ENCODE assay signal across 8 mouse cellular contexts in genomic region chr13:21715864-21716539, GRCm38 (mm10). TPM values are rescaled to one million over a fixed set of nuclear protein-coding genes. Genes with fewer than 3 reads are reported as not detected.
DNase-seq lines count a peak whose midpoint lies in the region; ATAC-seq lines count a peak whose summit lies in the region.
"Not testable (repeated sequence)": the region's sequence is repeated elsewhere in the genome, so short reads cannot be mapped to it uniquely, and the experiment has no call there.

Gene Hist1h2bl, minus strand, starts transcription at chr13:21716143.
Gene Hist1h2ai, plus strand, starts transcription at chr13:21716422.

- peak within 1 kb of the TSS; percentile 96 for H3K27ac ChIP-seq in heart, embryonic 12.5 days (ENCODE audit: poor library complexity, severe bottlenecking)
- peak within 1 kb of the TSS; percentile 99 for H3K27ac ChIP-seq in kidney, embryonic 16.5 days (ENCODE audit: low read length)

- H3K9me3 ChIP-seq in heart, embryonic 12.5 days (replicated peaks); kidney, embryonic 16.5 days (ENCODE audit: low read length): not testable (repeated sequence)

- peak within 1 kb of the TSS; percentile 82 for H3K9ac ChIP-seq in heart, embryonic 12.5 days
- H3K9ac ChIP-seq in kidney, embryonic 16.5 days (replicated peaks; ENCODE audit: low read length): peak within 1 kb of the TSS; percentile 85

- H3K27me3 ChIP-seq in heart, embryonic 12.5 days (replicated peaks); kidney, embryonic 16.5 days (ENCODE audit: insufficient read depth, low read length): not testable (repeated sequence)

- peak within 1 kb of the TSS; percentile 90 for H3K4me2 ChIP-seq in heart, embryonic 12.5 days
- peak within 1 kb of the TSS; percentile 88 for H3K4me2 ChIP-seq in kidney, embryonic 16.5 days (replicated peaks; ENCODE audit: low read depth, low read length)

- ATAC-seq in erythroid progenitor cell, adult 5-6 weeks (replicated peaks; ENCODE audit: low FRiP score, poor library complexity, severe bottlenecking): peak; percentile 70
- ATAC-seq in heart, embryonic 12.5 days (ENCODE audit: insufficient number of reproducible peaks, low FRiP score): peak; percentile 93
- ATAC-seq in kidney, embryonic 16.5 days (ENCODE audit: low FRiP score, low TSS enrichment): peak; percentile 93

- H3K4me3 ChIP-seq in heart, embryonic 12.5 days: peak within 1 kb of the TSS; percentile 52
- peak within 1 kb of the TSS; percentile 56 for H3K4me3 ChIP-seq in kidney, embryonic 16.5 days (ENCODE audit: low read length)

- peak; percentile 91 for DNase-seq in CD4-positive, CD25-positive, alpha-beta regulatory T cell, adult 2 months (ENCODE audit: low read depth, low spot score)
- peak; percentile 94 for DNase-seq in brain, embryonic 18.5 days (ENCODE audit: low read depth, low spot score)
- peak; percentile 86 for DNase-seq in liver
- peak; percentile 60 to 65 for DNase-seq in monocyte, adult 2 months (ENCODE audit: low read depth in 1 of 2, low spot score in 2 of 2)
- DNase-seq in spleen, postnatal 14 days (ENCODE audit: low spot score in 2 of 2): peak; percentile 68 to 72

- not testable (repeated sequence) for H3K36me3 ChIP-seq in heart, embryonic 12.5 days; kidney, embryonic 16.5 days (ENCODE audit: insufficient read depth, low read length)

- under 1% methylated on average over 36 of the region's 50 CpGs for WGBS in heart, embryonic 12.5 days
- WGBS in kidney, embryonic 16.5 days: under 1% methylated on average over 25 of the region's 50 CpGs

- peaks cover 21% of the 10 kb centered on the region for H3K4me1 ChIP-seq in heart, embryonic 12.5 days (replicated peaks)
- peaks cover 34% of the 10 kb centered on the region for H3K4me1 ChIP-seq in kidney, embryonic 16.5 days (ENCODE audit: insufficient read depth, low read length)

RNA-seq across cellular contexts. Expression of gene Hist1h2bl, which starts in this region (rescaled TPM):
- total RNA-seq in erythroid progenitor cell, adult 5-6 weeks (2015; ENCODE audit: low replicate concordance): 989 and 1,130 TPM in 2 replicates
- 1,595 and 2,060 TPM in 2 replicates for total RNA-seq in erythroid progenitor cell, adult 5-6 weeks (2017; ENCODE audit: low replicate concordance)
- polyA plus RNA-seq in heart, embryonic 12.5 days (2016; fragmentation: Nextera tagmentation; extraction: Ambion mirVana): 0.91 TPM in 1 of 2 replicates, not detected in the other
- polyA plus RNA-seq in kidney, embryonic 16.5 days (2015; fragmentation: Nextera tagmentation; extraction: Ambion mirVana): 1.9 and 3.8 TPM in 2 replicates

RNA-seq across cellular contexts. Expression of gene Hist1h2ai, which starts in this region (rescaled TPM):
- total RNA-seq in erythroid progenitor cell, adult 5-6 weeks (2015; ENCODE audit: low replicate concordance): 22.6 and 24.1 TPM in 2 replicates
- total RNA-seq in erythroid progenitor cell, adult 5-6 weeks (2017; ENCODE audit: low replicate concordance): 2,450 and 5,888 TPM in 2 replicates
- 5.4 and 6.6 TPM in 2 replicates for polyA plus RNA-seq in heart, embryonic 12.5 days (2016; fragmentation: Nextera tagmentation; extraction: Ambion mirVana)
- 13.5 and 20.3 TPM in 2 replicates for polyA plus RNA-seq in kidney, embryonic 16.5 days (2015; fragmentation: Nextera tagmentation; extraction: Ambion mirVana)

Comparison
In these comparisons a context has a peak if more than half of its experiments do, and no peak if none do; other contexts are left out.
1. Peak in every context shown above with its lines: DNase-seq, ATAC-seq, H3K4me3 ChIP-seq and H3K27ac ChIP-seq.